Mouse (Mus musculus): Measurements from ENCODE around the gene Vmn2r51. TPM values are rescaled to one million over a fixed set of nuclear protein-coding genes. Genes with fewer than 3 reads are reported as not detected.

Gene Vmn2r51
- polyA plus RNA-seq (2012; rRNA removed), result not detected in 2 replicates

DNA sequence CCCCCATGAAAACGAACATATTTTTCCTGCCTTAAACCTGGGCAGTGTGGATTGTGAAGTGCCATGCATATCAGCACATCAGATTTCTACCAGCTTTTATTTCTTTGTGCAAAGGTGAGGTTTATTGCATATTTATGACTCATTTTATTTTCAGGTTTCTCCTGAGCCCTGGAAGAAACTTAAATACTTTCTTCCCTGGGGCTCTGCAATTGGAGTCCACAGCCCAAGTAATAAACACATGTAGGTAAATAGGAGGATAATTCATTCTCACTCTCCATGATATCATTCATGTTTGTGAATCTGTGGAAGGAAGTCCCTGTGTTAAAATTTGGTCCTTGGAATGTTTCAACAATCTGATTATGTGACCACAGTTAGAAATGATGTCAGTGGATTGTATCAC lies at the start of gene Vmn2r51:
Gene Vmn2r51, minus strand, starts transcription at position 101 of the 400 bp plus-strand sequence.

DNA sequence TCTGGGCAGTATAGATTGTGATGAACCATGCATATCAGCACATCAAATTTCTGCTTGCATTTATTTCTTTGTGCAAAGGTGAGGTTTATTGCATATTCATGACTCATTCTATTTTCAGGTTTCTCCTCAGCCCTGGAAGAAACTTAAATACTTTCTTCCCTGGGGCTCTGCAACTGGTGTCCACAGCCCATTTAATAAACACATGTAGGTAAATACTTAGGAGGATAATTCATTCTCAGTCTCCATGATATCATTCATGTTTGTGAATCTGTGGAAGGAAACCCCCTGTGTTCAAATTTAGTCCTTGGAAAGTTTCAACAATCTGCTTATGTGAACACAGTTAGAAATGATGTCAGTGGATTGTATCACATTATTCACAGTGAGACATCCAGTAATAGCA lies 52.3 kb downstream of the Vmn2r51 start, which contains the start of gene Vmn2r50:
Gene Vmn2r50, minus strand, starts transcription at position 101 of the 400 bp plus-strand sequence.

Other genes starting within 250 kb of the Vmn2r51 start
- gene Vmn2r48, start 152.2 kb downstream of the Vmn2r51 start, polyA plus RNA-seq (2012; rRNA removed), result not detected in 2 replicates
- not detected in 2 replicates for gene Vmn2r49, start 113.5 kb downstream of the Vmn2r51 start, polyA plus RNA-seq (2012; rRNA removed)
- gene Vmn2r50, start 52.4 kb downstream of the Vmn2r51 start, polyA plus RNA-seq (2012; rRNA removed), result not detected in 2 replicates
- gene Vmn2r52, start 70.8 kb upstream of the Vmn2r51 start, polyA plus RNA-seq (2012; rRNA removed), result not detected in 2 replicates
- gene Vmn1r66, start 172.3 kb upstream of the Vmn2r51 start, polyA plus RNA-seq (2012; rRNA removed), result not detected in 2 replicates